In genomic region chr7:107207843-107208242, GRCm38 (mm10) we compare ENCODE assay signal across 29 mouse cellular contexts. TPM values are rescaled to one million over a fixed set of nuclear protein-coding genes. Genes with fewer than 3 reads are reported as not detected.
"Had no signal": no experiment of that assay in that cellular context is flagged by ENCODE, and none has a peak within 500 bp of the region (broad histone marks: within the 10 kb centered on the region; RNA-seq: fewer than 3 reads in every experiment).

No protein-coding gene starts in this region.

- H3K4me1 ChIP-seq: lung, embryonic 15.5 days; megakaryocyte, embryonic 14.5 days; midbrain, embryonic 13.5 days; midbrain, embryonic 15.5 days; neural tube, embryonic 12.5 days had no signal

- H3K9ac ChIP-seq: liver, postnatal 0 days; lung, embryonic 15.5 days; midbrain, embryonic 13.5 days; midbrain, embryonic 15.5 days; neural tube, embryonic 12.5 days had no signal

- DNase-seq: liver, postnatal 0 days; lung, adult 2 months; lung, postnatal 14 days; lung, postnatal 36 days; retina, postnatal 1 day; right cerebral cortex, adult 18-20 months; right cerebral cortex, postnatal 25 days; right cerebral cortex, postnatal 4 days; spleen, adult 18-20 months; thymus, adult 18-20 months; thymus, postnatal 14 days; thymus, postnatal 36 days had no signal

- H3K36me3 ChIP-seq: lung, embryonic 15.5 days; midbrain, embryonic 13.5 days; midbrain, embryonic 15.5 days; neural tube, embryonic 12.5 days had no signal

- H3K4me3 ChIP-seq: lung, embryonic 15.5 days; megakaryocyte, embryonic 14.5 days; midbrain, embryonic 13.5 days; midbrain, embryonic 15.5 days; neural tube, embryonic 12.5 days had no signal

- H3K27ac ChIP-seq: lung, embryonic 15.5 days; macrophage; midbrain, embryonic 13.5 days; midbrain, embryonic 15.5 days; neural tube, embryonic 12.5 days had no signal

RNA-seq across cellular contexts. Expression of gene Rbmxl2, which starts 1.4 kb away (rescaled TPM):
- total RNA-seq: megakaryocyte progenitor cell, adult 5-6 weeks; midbrain, postnatal 0 days; monocyte, adult 5-6 weeks; neutrophil, adult 5-6 weeks had no signal
- polyA plus RNA-seq: liver, postnatal 0 days; lung, adult 2 months; lung, embryonic 15.5 days; lung, postnatal 0 days; macrophage; midbrain, embryonic 13.5 days; midbrain, embryonic 15.5 days; midbrain, postnatal 0 days; neural tube, embryonic 12.5 days; neural tube, embryonic 14.5 days; small intestine, adult 2 months; stomach, embryonic 14.5 days; stomach, embryonic 16.5 days; thymus, postnatal 0 days had no signal

RNA-seq across cellular contexts. Expression of gene Nlrp14, which starts 41.1 kb away (rescaled TPM):
- total RNA-seq: megakaryocyte progenitor cell, adult 5-6 weeks; midbrain, postnatal 0 days; monocyte, adult 5-6 weeks; neutrophil, adult 5-6 weeks had no signal
- polyA plus RNA-seq: liver, postnatal 0 days; lung, adult 2 months; lung, embryonic 15.5 days; lung, postnatal 0 days; macrophage; midbrain, embryonic 11.5 days; midbrain, embryonic 13.5 days; midbrain, embryonic 15.5 days; midbrain, postnatal 0 days; neural tube, embryonic 12.5 days; neural tube, embryonic 14.5 days; small intestine, adult 2 months; stomach, embryonic 14.5 days; stomach, embryonic 16.5 days had no signal
